Mouse (Mus musculus): ENCODE results near the gene Pla2g1b.

DNA sequence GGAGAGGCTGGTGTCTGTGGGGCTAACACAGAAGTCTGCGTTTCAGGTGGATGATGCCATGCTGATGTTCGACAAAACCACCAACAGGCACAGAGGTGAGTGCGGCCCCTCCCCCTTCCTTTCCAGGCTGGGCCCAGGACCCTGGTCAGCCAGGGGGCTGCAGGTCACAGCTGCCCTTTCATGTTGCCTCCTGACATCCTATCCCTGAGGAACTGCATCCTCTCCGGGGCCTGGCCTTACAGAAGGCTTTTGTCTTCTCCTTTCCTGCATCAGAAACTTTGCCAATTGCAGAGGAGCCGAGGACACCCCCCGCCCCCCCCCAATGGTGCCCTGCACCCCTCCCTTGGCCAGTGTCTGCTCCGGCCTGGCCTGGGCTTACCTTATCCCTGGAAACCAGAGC, 27.4 kb upstream of the Pla2g1b start:
- TF ChIP-seq CTCF (IDR thresholded peaks at IDR 0.05; ENCODE audit: low read depth) (no peak), EP300 (IDR thresholded peaks at IDR 0.05; ENCODE audit: low read depth) (no peak)

All from heart, postnatal 0 days (tissue).